Mouse (Mus musculus) monocyte, adult 59 days (primary cell): ENCODE results near the gene Soga3. TPM values are rescaled to one million over a fixed set of nuclear protein-coding genes. Genes with fewer than 3 reads are reported as not detected.

ENCODE experiments used
- total RNA-seq, 2 experiments: library from RNA; stranded (reverse); gene quantifications; one replicate each; pipeline ENCODE4 v1.2.4; 2023

Soga3 gene
- not detected for total RNA-seq

GRCm38 (mm10) chr10:29143566-29144335, at the start of gene Soga3:
Soga3 (plus strand) TSS chr10:29143839.

GRCm38 (mm10) chr10:29198642-29199041, 55.0 kb downstream of the Soga3 start, which contains the start of gene Gm49353:
Gm49353 (plus strand) TSS chr10:29198954.

GRCm38 (mm10) chr10:29211453-29211852, 67.8 kb downstream of the Soga3 start, which contains the start of gene 9330159F19Rik:
9330159F19Rik (plus strand) TSS chr10:29211606.

Other genes with a start within 250 kb of the Soga3 start
- not detected for gene 2310057J18Rik, start 157.5 kb upstream of the Soga3 start, total RNA-seq
- not detected for gene Gm49353, start 55.1 kb downstream of the Soga3 start, total RNA-seq
- not detected for gene 9330159F19Rik, start 67.8 kb downstream of the Soga3 start, total RNA-seq
- 1 to 10 TPM; 4.7 to 6.0 TPM for gene Echdc1, start 169.3 kb downstream of the Soga3 start, total RNA-seq
- gene Rnf146, start 218.6 kb downstream of the Soga3 start, total RNA-seq = 10 to 100 TPM; 54.9 to 60.4 TPM